Mouse (Mus musculus) intestine, embryonic 14.5 days (tissue): ENCODE data around the gene Prkd1. TPM values are rescaled to one million over a fixed set of nuclear protein-coding genes. Genes with fewer than 3 reads are reported as not detected.

ENCODE experiments used
- ATAC-seq: fragments of 200-750 bp; cut with Nextera tagmentation; replicated peaks from 2 replicates; pipeline ENCODE4 v1.8.0; 2017; ENCODE audit warnings: low read depth, moderate number of reproducible peaks, moderate TSS enrichment, moderate library complexity; ENCODE audit not compliant: low FRiP score, low TSS enrichment
- DNase-seq: peaks from one replicate; pipeline ENCODE4 v3.0.0-alpha.2; 2018; ENCODE audit warnings: low spot score
- H3K27ac ChIP-seq: fragments of 300-500 bp; sonication (generic); 2 replicates; pipeline ENCODE4 v1.5.1; 2014; ENCODE audit warnings: low read depth, mild to moderate bottlenecking, control low read depth
- H3K27me3 ChIP-seq: fragments of 300-500 bp; sonication (generic); replicated peaks from 2 replicates; pipeline ENCODE4 v1.6.1; 2014; ENCODE audit warnings: low read length, control low read depth; ENCODE audit not compliant: control insufficient read depth, insufficient read depth
- H3K36me3 ChIP-seq: fragments of 300-500 bp; sonication (generic); 2 replicates; pipeline ENCODE4 v1.6.1; 2014; ENCODE audit warnings: low read length, control low read depth; ENCODE audit not compliant: control insufficient read depth, insufficient read depth
- H3K4me1 ChIP-seq: fragments of 300-500 bp; sonication (generic); replicated peaks from 2 replicates; pipeline ENCODE4 v1.6.1; 2014; ENCODE audit warnings: low read length, control low read depth, mixed read lengths; ENCODE audit not compliant: control insufficient read depth, insufficient read depth
- H3K4me2 ChIP-seq: fragments of 300-500 bp; sonication (generic); 2 replicates; pipeline ENCODE4 v1.6.1; 2014; ENCODE audit warnings: low read length
- H3K4me3 ChIP-seq: fragments of 300-500 bp; sonication (generic); 2 replicates; pipeline ENCODE4 v1.5.1; 2014; ENCODE audit warnings: low read depth, low read length, control low read depth, mixed read lengths
- H3K9ac ChIP-seq: fragments of 300-500 bp; sonication (generic); 2 replicates; pipeline ENCODE4 v1.6.1; 2014; ENCODE audit warnings: mild to moderate bottlenecking, low read length
- H3K9me3 ChIP-seq: fragments of 300-500 bp; sonication (generic); 2 replicates; pipeline ENCODE4 v1.6.1; 2016; ENCODE audit warnings: low read length, control low read depth; ENCODE audit not compliant: control insufficient read depth
- WGBS: fragments of 180-500 bp; shearing (Covaris S2); extraction: QIAGEN DNeasy Blood & Tissue Kit; methylation state at CpG from one replicate; pipeline ENCODE4 v1.1.7; 2014; 5-methylcytosine and 5-hydroxymethylcytosine counted together
- polyA plus RNA-seq: library from polyadenylated mRNA; unstranded; fragments of >200 nt; fragmentation: Nextera tagmentation; extraction: Ambion mirVana; gene quantifications from 2 replicates; pipeline ENCODE4 v1.2.1, GENCODE M21; 2014

Gene Prkd1
- polyA plus RNA-seq, 1 experiment from 2014 or later: 6.3 TPM

DNA sequence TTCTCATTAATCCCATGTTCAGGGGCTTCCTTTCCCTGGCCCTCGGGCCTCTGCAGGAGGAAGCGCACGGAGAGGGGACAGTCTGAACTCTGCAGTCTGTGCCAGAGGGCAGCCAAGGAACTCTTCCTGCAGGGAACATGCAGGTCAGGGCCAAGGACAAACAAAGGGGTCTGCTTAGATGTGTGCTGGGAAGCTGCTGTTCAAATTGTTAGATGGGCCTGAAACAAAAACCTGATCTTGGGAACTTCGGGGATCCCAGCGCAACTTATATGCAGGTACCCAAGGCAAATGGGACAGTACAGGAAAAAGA, 103.3 kb downstream of the Prkd1 start:
- H3K9me3 ChIP-seq: no peaks in the 10 kb centered on the region
- ATAC-seq (no peak), DNase-seq (no peak)
- H3K4me1 ChIP-seq: no peaks in the 10 kb centered on the region
- no peaks in the 10 kb centered on the region for H3K27me3 ChIP-seq
- no peak overlapping the region for H3K27ac ChIP-seq
- H3K36me3 ChIP-seq: no peaks in the 10 kb centered on the region
- H3K4me3 ChIP-seq: no peak overlapping the region
- no peak overlapping the region for H3K9ac ChIP-seq
- no peak overlapping the region for H3K4me2 ChIP-seq
- WGBS: 62% methylated on average over 5 of the region's 5 CpGs

DNA sequence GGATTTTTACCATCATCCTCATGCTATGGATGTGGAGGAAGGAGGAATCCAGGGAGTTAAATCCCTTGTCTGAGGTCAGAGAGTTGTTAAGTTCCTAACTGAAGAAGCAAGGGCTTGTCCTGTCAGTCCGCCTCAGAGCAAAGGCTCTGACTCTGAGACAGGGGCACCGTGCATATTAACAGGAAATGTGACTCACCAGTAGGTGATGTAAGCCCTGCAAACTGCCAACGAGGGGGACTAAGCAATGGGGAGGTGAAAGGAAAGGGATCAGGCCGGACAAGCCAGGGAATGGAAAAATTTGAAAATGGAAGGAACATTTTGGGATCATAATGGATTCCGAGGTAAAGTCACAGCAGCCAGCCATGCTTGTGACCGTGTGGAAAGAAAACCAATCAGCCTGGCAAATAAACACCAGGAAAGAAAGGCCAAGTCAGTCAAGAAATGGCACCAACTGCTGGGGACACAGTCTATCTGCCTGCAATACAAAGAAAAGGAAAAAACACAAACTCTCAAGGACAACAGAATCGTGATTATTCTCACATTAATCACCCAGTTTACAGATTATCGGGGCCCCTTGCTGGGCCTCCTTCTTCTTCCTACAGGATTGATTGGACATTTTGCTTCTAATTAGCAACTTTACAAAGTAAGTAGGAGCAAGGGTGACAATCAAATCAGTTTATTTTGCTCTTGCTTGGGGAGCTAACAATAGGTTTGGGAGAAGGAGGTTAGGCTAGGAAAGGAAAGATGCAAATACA, 103.9 kb downstream of the Prkd1 start:
- H3K4me1 ChIP-seq: no peaks in the 10 kb centered on the region
- no peak overlapping the region for H3K4me2 ChIP-seq
- no peak overlapping the region for H3K27ac ChIP-seq
- H3K9ac ChIP-seq: no peak overlapping the region
- no peaks in the 10 kb centered on the region for H3K36me3 ChIP-seq
- DNase-seq (no peak), ATAC-seq (no peak)
- H3K9me3 ChIP-seq: no peaks in the 10 kb centered on the region
- H3K4me3 ChIP-seq: no peak overlapping the region
- no peaks in the 10 kb centered on the region for H3K27me3 ChIP-seq
- 51% methylated on average over 8 of the region's 8 CpGs for WGBS

DNA sequence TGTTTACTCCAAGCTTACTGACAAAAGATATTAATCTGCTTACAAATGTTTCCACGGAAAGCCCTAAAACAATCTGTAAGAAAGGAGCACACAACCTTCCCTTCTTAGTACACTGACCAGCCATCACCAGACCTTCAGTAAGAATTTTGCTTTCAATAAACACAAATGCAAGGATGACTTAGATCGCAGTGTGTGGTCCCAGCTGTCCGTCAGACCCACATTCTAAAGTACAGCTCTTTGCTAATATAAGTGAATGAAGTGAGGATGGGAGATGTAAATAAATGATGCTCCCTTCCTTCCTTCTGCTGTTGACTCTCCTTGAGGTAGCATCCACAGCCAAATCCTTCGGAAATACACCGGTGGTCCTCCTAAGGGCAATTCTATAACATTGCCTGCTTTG, 108.1 kb downstream of the Prkd1 start:
- WGBS: 55% methylated on average over 5 of the region's 5 CpGs
- no peak for ATAC-seq
- H3K9ac ChIP-seq: no peak overlapping the region
- no peaks in the 10 kb centered on the region for H3K36me3 ChIP-seq
- no peak overlapping the region for H3K4me2 ChIP-seq
- no peaks in the 10 kb centered on the region for H3K4me1 ChIP-seq
- H3K27me3 ChIP-seq: no peaks in the 10 kb centered on the region
- H3K27ac ChIP-seq: no peak overlapping the region
- DNase-seq: no peak
- H3K4me3 ChIP-seq: no peak overlapping the region
- no peaks in the 10 kb centered on the region for H3K9me3 ChIP-seq

DNA sequence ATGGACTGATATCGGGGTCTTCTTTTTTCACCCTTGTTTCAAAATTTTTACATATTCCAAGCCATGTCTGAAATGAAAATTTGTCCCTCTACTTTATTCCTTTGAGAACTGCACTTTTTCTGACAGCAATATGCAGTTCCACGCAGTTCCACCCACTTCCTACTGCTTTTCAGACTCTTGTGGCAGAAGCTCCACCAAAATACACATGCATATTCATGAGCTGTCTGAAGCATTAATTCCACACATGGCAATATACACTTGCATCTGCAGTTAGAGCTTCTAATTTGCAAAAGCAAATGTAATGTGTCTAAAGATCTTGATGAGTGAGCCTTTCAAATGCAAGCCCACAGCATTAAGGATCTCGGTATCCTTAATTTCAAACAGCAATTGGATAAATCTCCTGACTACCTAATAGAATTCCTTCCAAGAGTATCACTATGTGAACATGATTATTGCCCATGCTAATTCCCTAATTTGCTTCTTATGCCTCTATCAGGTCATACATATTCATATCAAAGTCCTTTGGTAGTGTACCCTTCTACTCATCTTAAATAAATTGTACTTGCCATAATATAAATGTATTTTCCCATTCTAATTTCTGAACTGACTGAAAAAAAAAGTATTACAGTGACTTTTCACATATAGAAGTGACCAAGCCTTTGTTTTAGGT, 110.5 kb downstream of the Prkd1 start:
- no peak for ATAC-seq
- 90% methylated on average over 3 of the region's 3 CpGs for WGBS

DNA sequence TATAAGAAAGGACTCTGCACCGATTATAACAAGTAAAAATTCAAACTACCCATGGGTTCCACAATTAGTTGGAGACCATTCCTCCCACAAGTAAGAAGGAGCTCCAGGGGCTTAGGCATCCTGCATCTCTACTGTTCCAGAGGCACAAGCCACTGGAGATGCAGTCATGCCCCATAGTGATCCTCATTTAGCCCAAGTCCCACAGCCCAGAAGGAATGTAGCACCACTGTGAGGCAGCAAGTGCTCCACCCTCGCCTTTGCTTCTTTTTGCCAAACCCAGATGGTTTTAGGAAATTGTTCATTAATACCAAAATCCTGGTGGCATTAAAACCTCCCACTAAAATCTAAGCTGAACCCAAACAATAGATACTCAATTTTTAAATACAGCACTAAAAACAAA, 111.1 kb downstream of the Prkd1 start:
- H3K4me1 ChIP-seq: no peaks in the 10 kb centered on the region

More for the DNA sequence above, 110.5 kb downstream of the Prkd1 start:
- Histone ChIP-seq H3K9ac (no peak overlapping the region), H3K9me3 (no peaks in the 10 kb centered on the region), H3K4me3 (no peak overlapping the region), H3K27me3 (no peaks in the 10 kb centered on the region), H3K4me2 (no peak overlapping the region), H3K4me1 (no peaks in the 10 kb centered on the region), H3K36me3 (no peaks in the 10 kb centered on the region), H3K27ac (no peak overlapping the region)
- DNase-seq: no peak

DNA sequence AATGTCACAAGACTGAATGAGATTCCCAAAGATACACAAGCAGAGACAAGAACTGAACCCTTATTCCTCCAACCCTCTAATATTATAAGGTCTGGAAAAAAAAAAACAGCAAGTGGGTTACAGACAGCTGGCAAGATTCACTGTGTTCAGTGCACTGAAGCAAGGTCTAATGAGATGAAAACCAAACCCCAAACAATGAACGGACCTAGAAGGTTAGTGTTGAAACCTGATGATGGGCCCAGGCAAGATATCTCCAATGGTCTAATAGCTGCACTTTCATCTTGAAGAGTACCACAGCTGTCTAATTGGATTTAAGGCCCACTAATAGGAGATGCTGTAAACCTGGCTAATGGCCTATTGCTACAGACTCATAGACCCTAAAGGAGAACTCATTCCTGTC, 111.9 kb downstream of the Prkd1 start:
- no peak for DNase-seq
- no peaks in the 10 kb centered on the region for H3K9me3 ChIP-seq
- no peaks in the 10 kb centered on the region for H3K36me3 ChIP-seq
- H3K27me3 ChIP-seq: no peaks in the 10 kb centered on the region
- H3K27ac ChIP-seq: no peak overlapping the region
- WGBS: 41% methylated on average over 1 of the region's 1 CpGs
- H3K9ac ChIP-seq: no peak overlapping the region
- no peaks in the 10 kb centered on the region for H3K4me1 ChIP-seq
- no peak overlapping the region for H3K4me2 ChIP-seq
- no peak for ATAC-seq
- no peak overlapping the region for H3K4me3 ChIP-seq

More for the DNA sequence above, 111.1 kb downstream of the Prkd1 start:
- Histone ChIP-seq H3K9ac (no peak overlapping the region), H3K4me2 (no peak overlapping the region), H3K4me3 (no peak overlapping the region), H3K27ac (no peak overlapping the region), H3K27me3 (no peaks in the 10 kb centered on the region), H3K36me3 (no peaks in the 10 kb centered on the region), H3K9me3 (no peaks in the 10 kb centered on the region)
- 79% methylated on average over 2 of the region's 2 CpGs for WGBS
- no peak for DNase-seq
- no peak for ATAC-seq

DNA sequence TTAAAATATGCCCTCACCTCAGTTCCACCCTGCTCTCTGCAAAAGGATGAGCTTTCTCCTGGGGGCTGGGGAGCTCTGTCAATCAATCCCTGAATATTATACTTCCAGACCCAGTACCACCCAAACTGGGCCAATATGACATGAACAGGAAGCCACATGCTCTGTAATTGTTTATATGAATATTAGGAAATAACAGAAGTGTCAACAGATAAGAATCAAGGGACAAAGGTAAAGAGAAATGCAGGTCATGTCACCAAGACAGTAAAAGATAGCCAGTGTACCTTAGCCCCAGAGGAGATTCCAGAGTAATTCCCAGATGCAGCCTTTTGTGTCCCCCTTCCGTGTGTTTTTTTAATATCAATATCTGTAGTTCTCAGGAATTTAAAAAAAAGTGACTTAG, 120.3 kb downstream of the Prkd1 start:
- Histone ChIP-seq H3K4me1 (no peaks in the 10 kb centered on the region), H3K4me2 (no peak overlapping the region), H3K27ac (no peak overlapping the region), H3K9ac (no peak overlapping the region), H3K36me3 (no peaks in the 10 kb centered on the region), H3K9me3 (no peaks in the 10 kb centered on the region), H3K4me3 (no peak overlapping the region), H3K27me3 (no peaks in the 10 kb centered on the region)
- ATAC-seq: no peak
- WGBS: 90% methylated on average over 1 of the region's 1 CpGs
- DNase-seq: no peak

DNA sequence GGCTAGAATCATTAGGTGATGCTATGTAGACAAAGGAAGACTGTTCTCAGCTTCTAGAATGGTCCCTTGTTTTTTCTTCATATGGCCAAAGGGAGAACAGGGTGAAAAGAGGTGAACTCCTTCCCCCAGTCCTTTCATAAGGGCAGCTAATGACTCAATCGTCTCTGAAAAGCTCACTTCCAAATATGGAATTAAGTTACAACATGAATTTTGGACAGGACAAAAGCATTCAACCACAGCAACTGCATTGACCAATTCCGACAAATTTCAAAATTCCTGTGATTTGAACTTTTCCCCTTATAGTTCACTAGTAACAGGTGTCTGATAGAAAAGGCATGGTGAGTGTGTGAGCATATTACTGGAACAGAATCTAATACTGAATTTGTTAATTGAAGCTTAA, 124.8 kb downstream of the Prkd1 start:
- Histone ChIP-seq H3K4me1 (no peaks in the 10 kb centered on the region), H3K4me3 (no peak overlapping the region), H3K4me2 (no peak overlapping the region), H3K9ac (no peak overlapping the region), H3K27me3 (no peaks in the 10 kb centered on the region), H3K9me3 (no peaks in the 10 kb centered on the region), H3K27ac (no peak overlapping the region), H3K36me3 (no peaks in the 10 kb centered on the region)
- DNase-seq (no peak), ATAC-seq (no peak)
- WGBS: 79% methylated on average over 2 of the region's 2 CpGs

DNA sequence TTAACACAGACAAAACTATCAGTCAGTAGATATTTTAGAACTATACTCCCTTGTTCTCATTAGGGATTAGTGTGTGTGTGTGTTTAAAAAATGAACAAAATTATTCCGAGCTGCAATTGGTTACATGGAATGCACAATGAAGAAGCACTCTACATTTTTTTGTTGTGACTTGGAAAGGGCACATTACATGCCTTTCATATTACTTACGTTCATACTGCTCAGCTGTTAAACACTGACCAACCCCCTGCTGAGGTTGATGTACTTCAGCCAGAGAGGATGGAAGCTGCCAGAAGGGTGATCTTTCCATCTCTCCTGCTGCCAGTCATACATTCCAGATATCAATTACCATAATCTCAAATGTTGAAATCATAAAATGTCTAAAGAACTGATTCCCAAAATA, 134.4 kb downstream of the Prkd1 start:
- WGBS: 73% methylated on average over 2 of the region's 2 CpGs

More for the DNA sequence above, 134.4 kb downstream of the Prkd1 start:
- Histone ChIP-seq H3K4me3 (no peak overlapping the region), H3K27me3 (no peaks in the 10 kb centered on the region), H3K36me3 (no peaks in the 10 kb centered on the region), H3K9me3 (no peaks in the 10 kb centered on the region), H3K27ac (no peak overlapping the region), H3K9ac (no peak overlapping the region), H3K4me1 (no peaks in the 10 kb centered on the region), H3K4me2 (no peak overlapping the region)
- ATAC-seq (no peak), DNase-seq (no peak)
